Mouse (Mus musculus): ENCODE results near the gene Golga4. TPM values are rescaled to one million over a fixed set of nuclear protein-coding genes. Genes with fewer than 3 reads are reported as not detected.

Golga4 gene
- polyA plus RNA-seq, 1 experiment from 2014 or later, result 67.5 TPM

GRCm38 (mm10) chr9:118500963-118501362, 5.1 kb upstream of the Golga4 start:
- Histone ChIP-seq H3K27ac (no peak overlapping the region), H3K4me3 (ENCODE audit: inconsistent target) (no peak overlapping the region), H3K36me3 (ENCODE audit: inconsistent target) (no peaks in the 10 kb centered on the region), H3K79me2 (ENCODE audit: inconsistent target) (no peaks in the 10 kb centered on the region)
- WGBS (ENCODE audit: missing documents), result 89% methylated on average over 6 of the region's 6 CpGs

- no peak overlapping the region for H3K27ac ChIP-seq
- WGBS (ENCODE audit: missing documents), result 96% methylated on average over 3 of the region's 3 CpGs
- peaks cover 34% of the 10 kb centered on the region for H3K79me2 ChIP-seq (ENCODE audit: inconsistent target)
- H3K36me3 ChIP-seq (ENCODE audit: inconsistent target), result no peaks in the 10 kb centered on the region
- H3K4me3 ChIP-seq (ENCODE audit: inconsistent target), result no peak overlapping the region
Measured at GRCm38 (mm10) chr9:118504656-118505055, 1.4 kb upstream of the Golga4 start.

GRCm38 (mm10) chr9:118506404-118507231, 551 bp downstream of the Golga4 start:
- WGBS (ENCODE audit: missing documents), result 1% methylated on average over 51 of the region's 57 CpGs
- peak overlapping the region; percentile 94 for H3K4me3 ChIP-seq (ENCODE audit: inconsistent target)
- H3K36me3 ChIP-seq (ENCODE audit: inconsistent target), result no peaks in the 10 kb centered on the region
- H3K79me2 ChIP-seq (ENCODE audit: inconsistent target), result peaks cover 53% of the 10 kb centered on the region
- H3K27ac ChIP-seq, result peak overlapping the region; percentile 46

GRCm38 (mm10) chr9:118507552-118507951, 1.5 kb downstream of the Golga4 start:
- Histone ChIP-seq H3K79me2 (ENCODE audit: inconsistent target) (peaks cover 63% of the 10 kb centered on the region), H3K4me3 (ENCODE audit: inconsistent target) (peak overlapping the region; percentile 94), H3K36me3 (ENCODE audit: inconsistent target) (no peaks in the 10 kb centered on the region), H3K27ac (no peak overlapping the region)
- WGBS (ENCODE audit: missing documents), result 84% methylated on average over 6 of the region's 6 CpGs

GRCm38 (mm10) chr9:118508601-118509000, 2.5 kb downstream of the Golga4 start:
- Histone ChIP-seq H3K27ac (no peak overlapping the region), H3K79me2 (ENCODE audit: inconsistent target) (peaks cover 73% of the 10 kb centered on the region), H3K36me3 (ENCODE audit: inconsistent target) (no peaks in the 10 kb centered on the region), H3K4me3 (ENCODE audit: inconsistent target) (no peak overlapping the region)
- WGBS (ENCODE audit: missing documents), result 96% methylated on average over 7 of the region's 7 CpGs

GRCm38 (mm10) chr9:118510941-118511690, 5.0 kb downstream of the Golga4 start:
- H3K4me3 ChIP-seq (ENCODE audit: inconsistent target), result no peak overlapping the region
- H3K36me3 ChIP-seq (ENCODE audit: inconsistent target), result peaks cover 10% of the 10 kb centered on the region; the same call in 1 of the 2 replicates
- WGBS (ENCODE audit: missing documents), result 93% methylated on average over 15 of the region's 15 CpGs
- peaks cover 98% of the 10 kb centered on the region for H3K79me2 ChIP-seq (ENCODE audit: inconsistent target)
- no peak overlapping the region for H3K27ac ChIP-seq

- H3K27ac ChIP-seq, result peak overlapping the region; percentile 19
- peaks cover 10% of the 10 kb centered on the region; the same call in 1 of the 2 replicates for H3K36me3 ChIP-seq (ENCODE audit: inconsistent target)
- peaks cover 100% of the 10 kb centered on the region for H3K79me2 ChIP-seq (ENCODE audit: inconsistent target)
- 36% methylated on average over 3 of the region's 3 CpGs for WGBS (ENCODE audit: missing documents)
- H3K4me3 ChIP-seq (ENCODE audit: inconsistent target), result no peak overlapping the region
Measured at GRCm38 (mm10) chr9:118512681-118513233, 6.7 kb downstream of the Golga4 start.

- Histone ChIP-seq H3K27ac (no peak overlapping the region), H3K36me3 (ENCODE audit: inconsistent target) (peaks cover 10% of the 10 kb centered on the region; the same call in 1 of the 2 replicates), H3K79me2 (ENCODE audit: inconsistent target) (peaks cover 100% of the 10 kb centered on the region), H3K4me3 (ENCODE audit: inconsistent target) (no peak overlapping the region)
- WGBS (ENCODE audit: missing documents), result 88% methylated on average over 6 of the region's 6 CpGs
Measured at GRCm38 (mm10) chr9:118515476-118515875, 9.4 kb downstream of the Golga4 start.

- H3K79me2 ChIP-seq (ENCODE audit: inconsistent target), result peaks cover 100% of the 10 kb centered on the region
- no peak overlapping the region for H3K27ac ChIP-seq
- H3K4me3 ChIP-seq (ENCODE audit: inconsistent target), result no peak overlapping the region
- WGBS (ENCODE audit: missing documents), result 26% methylated on average over 3 of the region's 3 CpGs
- H3K36me3 ChIP-seq (ENCODE audit: inconsistent target), result peaks cover 10% of the 10 kb centered on the region; the same call in 1 of the 2 replicates
Measured at GRCm38 (mm10) chr9:118516162-118516561, 10.1 kb downstream of the Golga4 start.

GRCm38 (mm10) chr9:118517619-118518018, 11.6 kb downstream of the Golga4 start:
- 81% methylated on average over 8 of the region's 8 CpGs for WGBS (ENCODE audit: missing documents)
- peaks cover 92% of the 10 kb centered on the region for H3K79me2 ChIP-seq (ENCODE audit: inconsistent target)
- H3K4me3 ChIP-seq (ENCODE audit: inconsistent target), result no peak overlapping the region
- H3K27ac ChIP-seq, result no peak overlapping the region
- peaks cover 10% of the 10 kb centered on the region; the same call in 1 of the 2 replicates for H3K36me3 ChIP-seq (ENCODE audit: inconsistent target)

- Histone ChIP-seq H3K79me2 (ENCODE audit: inconsistent target) (peaks cover 77% of the 10 kb centered on the region), H3K27ac (no peak overlapping the region), H3K4me3 (ENCODE audit: inconsistent target) (no peak overlapping the region), H3K36me3 (ENCODE audit: inconsistent target) (peaks cover 10% of the 10 kb centered on the region; the same call in 1 of the 2 replicates)
- 95% methylated on average over 8 of the region's 8 CpGs for WGBS (ENCODE audit: missing documents)
Measured at GRCm38 (mm10) chr9:118519101-118519500, 13.0 kb downstream of the Golga4 start.

GRCm38 (mm10) chr9:118520011-118520410, 13.9 kb downstream of the Golga4 start:
- Histone ChIP-seq H3K4me3 (ENCODE audit: inconsistent target) (no peak overlapping the region), H3K36me3 (ENCODE audit: inconsistent target) (peaks cover 9% of the 10 kb centered on the region; the same call in 1 of the 2 replicates), H3K27ac (no peak overlapping the region), H3K79me2 (ENCODE audit: inconsistent target) (peaks cover 68% of the 10 kb centered on the region)
- 84% methylated on average over 7 of the region's 8 CpGs for WGBS (ENCODE audit: missing documents)

GRCm38 (mm10) chr9:118520858-118521257, 14.8 kb downstream of the Golga4 start:
- H3K36me3 ChIP-seq (ENCODE audit: inconsistent target), result peaks cover 12% of the 10 kb centered on the region
- 85% methylated on average over 3 of the region's 3 CpGs for WGBS (ENCODE audit: missing documents)

GRCm38 (mm10) chr9:118521659-118522058, 15.6 kb downstream of the Golga4 start:
- peaks cover 51% of the 10 kb centered on the region for H3K79me2 ChIP-seq (ENCODE audit: inconsistent target)
- H3K36me3 ChIP-seq (ENCODE audit: inconsistent target), result peaks cover 20% of the 10 kb centered on the region
- 95% methylated on average over 8 of the region's 8 CpGs for WGBS (ENCODE audit: missing documents)
- H3K4me3 ChIP-seq (ENCODE audit: inconsistent target), result no peak overlapping the region
- no peak overlapping the region for H3K27ac ChIP-seq

More at GRCm38 (mm10) chr9:118520858-118521257, 14.8 kb downstream of the Golga4 start:
- Histone ChIP-seq H3K27ac (no peak overlapping the region), H3K4me3 (ENCODE audit: inconsistent target) (no peak overlapping the region), H3K79me2 (ENCODE audit: inconsistent target) (peaks cover 59% of the 10 kb centered on the region)

All from macrophage (primary cell).